Mouse (Mus musculus): ENCODE results near the gene Gse1. TPM values are rescaled to one million over a fixed set of nuclear protein-coding genes. Genes with fewer than 3 reads are reported as not detected.

Gene Gse1
- total RNA-seq, 2 experiments from 2014 or later, result 32.6 to 34.6 TPM

DNA sequence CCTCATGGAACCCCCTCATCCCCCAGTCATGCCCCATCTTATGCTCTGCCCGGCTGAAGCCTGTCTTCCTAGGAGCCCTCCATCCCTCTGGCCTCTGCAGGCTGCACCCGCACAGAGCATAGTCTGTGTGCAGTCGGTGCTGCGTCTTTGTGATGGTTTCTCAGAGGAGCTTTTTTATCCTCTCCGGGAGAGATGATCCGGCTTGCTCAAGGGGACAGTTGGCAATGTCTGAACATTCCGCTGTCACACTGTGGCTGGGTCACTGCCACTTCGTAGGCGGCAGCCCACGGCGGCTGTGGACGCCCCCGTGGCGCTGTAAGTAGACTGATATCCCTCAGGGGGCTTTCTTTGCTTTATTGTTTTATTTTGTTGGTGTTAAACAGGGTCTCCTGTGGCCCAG is 182.8 kb downstream of the Gse1 start:
- intact Hi-C loops (cut with DNase I), result no loop called here
- no peak for DNase-seq

DNA sequence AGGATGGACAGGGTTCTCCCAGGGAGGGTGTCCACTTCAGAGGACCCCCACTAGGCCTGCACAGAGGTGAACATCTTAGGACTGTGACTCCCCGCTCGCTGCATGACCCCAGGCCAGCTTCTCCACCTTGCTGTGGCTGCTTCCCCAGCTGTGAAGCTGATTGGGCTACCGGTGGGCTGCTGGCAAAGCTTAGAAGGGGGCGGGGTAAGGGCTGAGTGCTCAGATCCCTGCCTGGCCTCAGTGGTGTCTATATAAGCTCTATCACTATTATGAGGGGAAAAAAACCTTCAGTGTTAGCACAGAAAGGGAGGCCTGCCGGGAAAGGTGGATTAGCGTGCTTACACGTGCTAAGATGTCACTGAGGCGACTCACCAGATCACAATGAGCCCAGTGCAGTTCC is 183.6 kb downstream of the Gse1 start:
- intact Hi-C loops (cut with DNase I), result no loop called here
- DNase-seq, result no peak

DNA sequence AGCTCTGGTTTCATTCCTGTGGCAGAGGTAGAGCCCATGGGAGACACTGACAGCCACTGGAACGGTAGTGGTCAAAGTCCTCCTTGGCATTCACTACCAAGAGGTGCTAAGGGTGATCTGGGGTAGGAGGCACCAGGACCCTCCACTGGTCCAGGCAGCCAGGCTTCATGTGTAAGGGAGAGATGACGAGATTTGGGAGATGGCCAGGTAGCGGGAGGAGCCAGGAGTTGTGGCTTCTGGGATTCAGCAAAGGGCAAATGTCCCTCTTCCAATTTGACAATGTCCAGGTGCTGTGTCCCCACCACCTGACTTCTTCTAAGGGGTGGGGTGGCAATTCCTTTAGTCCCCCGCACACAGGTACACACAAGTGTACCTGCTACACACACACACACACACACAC is 184.1 kb downstream of the Gse1 start:
- DNase-seq, result no peak
- intact Hi-C loops (cut with DNase I), result no loop called here

DNA sequence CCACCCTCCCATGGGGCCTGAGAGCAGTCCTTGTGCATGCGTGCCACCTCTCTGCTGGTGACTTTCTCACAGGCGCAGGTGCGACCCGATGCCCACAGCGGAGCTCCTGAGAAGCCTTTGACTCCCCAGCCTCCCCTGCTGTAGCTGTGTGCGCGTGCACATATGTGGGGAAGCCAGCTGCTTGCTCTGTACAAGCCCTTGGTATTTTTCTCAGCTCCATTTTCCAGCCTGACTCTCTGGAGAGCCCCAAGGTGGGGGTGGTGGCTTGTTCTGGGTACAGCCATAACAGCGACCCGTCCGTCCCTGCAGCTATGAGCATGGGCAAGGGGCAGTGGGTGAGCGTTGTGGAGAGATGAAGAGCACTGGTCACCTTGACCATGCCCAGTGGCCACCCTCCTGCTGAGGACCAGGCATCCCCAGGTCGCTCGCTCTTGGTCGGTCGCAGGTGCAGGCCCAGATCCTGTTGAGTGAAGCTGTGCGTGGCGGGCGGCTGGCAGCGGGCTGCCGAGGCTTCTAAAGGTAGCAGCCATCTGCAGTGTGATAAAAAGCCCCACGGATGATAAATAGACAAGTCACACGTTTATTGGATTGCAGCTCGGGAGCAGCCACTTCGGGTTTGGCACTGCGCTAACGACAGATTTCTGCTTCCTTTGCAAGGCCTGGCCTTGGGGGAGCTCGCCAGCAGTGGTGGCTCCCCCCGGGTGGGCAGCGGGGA is 184.8 kb downstream of the Gse1 start:
- no peak for DNase-seq
- intact Hi-C loops (cut with DNase I), result no loop called here

DNA sequence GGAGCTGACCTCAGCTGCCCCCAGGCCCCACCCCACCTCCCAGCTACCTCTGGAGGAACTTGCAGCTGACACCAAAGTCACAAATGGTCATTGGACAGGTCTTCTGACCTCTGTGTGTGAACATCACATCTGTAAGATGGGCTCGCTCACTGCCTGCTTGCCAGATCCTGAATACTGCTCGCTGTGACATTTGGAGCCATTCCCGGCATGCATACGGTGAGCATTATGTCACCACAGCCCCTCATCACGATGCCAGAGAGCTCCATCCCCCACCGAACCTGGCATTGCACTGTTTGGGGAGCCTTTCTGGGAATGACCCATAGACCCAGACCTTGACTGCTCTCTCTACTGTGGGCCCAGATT is 185.4 kb downstream of the Gse1 start:
- intact Hi-C loops (cut with DNase I), result no loop called here

DNA sequence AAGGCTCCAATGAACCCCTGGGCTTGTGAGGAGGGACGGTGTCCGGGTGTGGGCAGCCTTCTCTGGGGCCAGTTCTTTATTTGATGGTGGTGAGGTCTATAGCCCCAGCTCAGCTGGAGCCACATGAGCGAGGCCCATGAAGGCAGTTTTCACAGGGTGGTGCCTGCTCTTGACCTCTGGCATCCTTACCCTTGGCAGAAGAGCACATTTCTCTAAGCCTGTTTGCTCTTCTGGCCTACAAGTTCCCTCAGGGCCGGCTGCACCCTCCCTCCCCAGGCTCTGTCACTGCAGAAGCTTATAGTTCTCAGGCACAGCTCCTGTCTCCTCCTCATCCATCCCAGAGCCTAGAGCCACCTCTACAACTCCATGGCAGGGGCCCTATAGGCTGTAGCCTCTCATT is 186.0 kb downstream of the Gse1 start:
- no peak for DNase-seq
- intact Hi-C loops (cut with DNase I), result no loop called here

More for the DNA sequence above, 185.4 kb downstream of the Gse1 start:
- DNase-seq, result no peak

DNA sequence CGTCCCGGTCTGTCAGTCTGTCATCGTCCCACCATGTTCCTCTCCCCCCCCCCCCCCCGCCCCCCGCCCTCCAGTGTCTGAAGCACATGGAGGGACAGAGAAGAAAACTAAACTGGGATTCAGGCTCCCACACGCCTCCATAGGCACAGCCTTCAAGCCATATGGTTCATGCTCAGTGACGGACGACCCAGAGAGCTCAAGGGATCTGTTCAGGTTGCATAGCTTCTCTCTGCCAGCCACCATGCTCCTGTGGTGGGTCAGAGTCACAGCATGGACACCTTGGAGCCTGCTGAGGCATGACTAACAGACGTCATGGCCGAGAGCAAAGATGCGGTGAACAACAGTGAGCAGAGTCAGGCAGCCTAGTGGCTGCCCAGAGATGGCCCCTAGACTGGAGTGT is 187.2 kb downstream of the Gse1 start:
- intact Hi-C loops (cut with DNase I), result loop anchor here (5.0 kb wide), 1 partner anchor 72 kb away; no protein-coding TSS in a partner anchor
- no peak for DNase-seq

DNA sequence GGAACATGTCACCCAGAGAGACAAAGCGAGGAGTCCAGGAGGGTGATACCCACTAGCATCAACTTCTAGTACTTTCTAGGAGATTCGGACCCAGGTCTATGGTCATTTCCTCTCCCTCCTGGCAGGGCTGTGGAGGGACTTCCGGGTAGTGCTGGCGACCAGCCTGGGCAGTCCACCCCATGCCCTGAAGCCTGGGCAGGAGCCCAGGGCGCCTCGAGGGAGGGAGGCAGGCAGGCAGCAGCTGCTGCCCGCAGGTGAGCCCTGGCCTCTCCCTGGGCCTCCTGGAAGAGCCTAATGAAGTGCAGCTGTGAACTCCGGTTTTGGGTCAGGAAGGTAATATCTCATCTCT is 187.9 kb downstream of the Gse1 start:
- intact Hi-C loops (cut with DNase I), result loop anchor here (5.0 kb wide), 1 partner anchor 71 kb away; no protein-coding TSS in a partner anchor
- DNase-seq, result no peak

DNA sequence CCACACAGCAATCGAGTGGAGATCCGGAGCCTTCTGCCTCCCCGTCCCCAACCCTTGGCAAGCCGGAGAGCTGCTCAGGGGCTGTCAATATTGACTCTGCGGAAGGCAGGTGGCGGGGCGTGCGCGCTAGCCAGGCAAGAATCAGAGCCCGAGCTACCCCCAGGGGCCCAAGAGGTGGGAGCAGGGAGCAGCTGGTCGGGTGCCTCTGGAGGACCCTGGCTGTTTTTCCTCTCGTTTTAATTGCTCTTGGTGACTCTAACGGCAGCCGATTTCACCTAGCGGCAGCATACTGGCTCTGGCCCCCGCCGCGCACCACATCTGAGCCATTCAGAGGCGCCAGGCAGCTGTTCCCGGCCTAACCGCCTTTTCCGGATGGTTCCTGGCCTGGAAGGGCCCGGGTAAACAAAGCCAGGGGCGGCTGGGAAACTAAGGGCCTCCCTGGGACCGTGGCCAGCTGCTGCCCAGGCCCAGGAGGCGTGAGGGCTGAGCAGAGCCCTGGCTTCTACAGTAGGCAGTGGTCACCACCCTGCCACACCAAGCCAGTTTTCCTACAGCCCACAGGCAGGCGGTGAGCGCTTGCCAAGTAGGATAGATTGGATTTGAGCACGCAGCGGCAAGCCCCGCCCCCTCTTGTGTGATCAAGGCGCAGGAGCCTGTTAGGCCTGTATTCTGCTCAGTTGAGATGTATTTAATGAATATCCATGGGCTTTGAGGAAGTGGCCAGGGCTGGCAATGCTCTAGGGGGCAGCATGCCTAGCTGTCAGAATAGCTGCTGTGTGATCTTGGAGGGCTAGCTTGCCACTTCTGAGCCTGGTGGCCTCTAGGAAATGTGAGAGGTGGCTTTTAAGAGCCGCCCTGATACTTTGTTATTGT is 188.5 kb downstream of the Gse1 start:
- intact Hi-C loops (cut with DNase I), result loop anchor here (5.0 kb wide), 1 partner anchor 71 kb away; no protein-coding TSS in a partner anchor

DNA sequence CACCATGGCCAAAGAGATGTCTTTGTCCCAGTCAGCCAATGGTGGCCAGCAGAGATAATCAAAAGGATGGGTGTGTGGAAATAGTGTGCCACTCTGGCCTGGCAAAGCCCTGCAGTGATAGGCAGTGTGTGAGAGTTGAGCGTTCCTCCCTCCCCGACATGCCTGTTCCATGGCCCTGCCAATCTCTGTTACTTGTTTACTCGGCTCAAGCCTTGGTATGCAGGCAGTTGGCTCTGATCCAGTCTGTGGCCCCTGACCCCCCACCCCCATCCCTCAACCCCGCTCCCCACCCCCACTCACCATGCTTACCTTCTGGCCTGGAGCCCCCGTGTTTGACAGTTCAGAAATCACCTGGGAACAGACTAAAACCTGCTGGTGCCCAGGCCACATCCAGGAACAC is 189.9 kb downstream of the Gse1 start:
- intact Hi-C loops (cut with DNase I), result loop anchor here (5.0 kb wide), 1 partner anchor 69 kb away; no protein-coding TSS in a partner anchor
- no peak for DNase-seq

More for the DNA sequence above, 188.5 kb downstream of the Gse1 start:
- DNase-seq, result peak; percentile 83 to 89

DNA sequence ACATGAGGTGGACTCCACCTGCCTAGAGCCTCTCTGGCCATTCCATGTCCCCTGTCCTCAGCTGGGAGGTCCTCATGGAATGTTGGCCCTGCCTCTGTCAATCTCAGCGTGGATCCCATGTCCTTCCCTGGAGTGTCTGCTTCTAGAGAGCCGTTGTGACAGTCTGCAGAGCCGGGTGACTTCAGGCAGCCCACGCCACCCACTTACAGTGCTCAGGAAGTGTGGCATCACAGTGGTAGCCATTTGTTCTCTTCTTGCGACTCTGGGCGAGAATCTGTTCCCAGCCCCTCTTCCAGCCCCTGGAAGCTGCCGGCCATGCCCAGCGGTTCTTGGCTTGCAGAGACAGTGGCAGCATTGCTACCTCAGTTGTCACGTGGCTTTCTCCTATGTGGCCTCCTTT is 191.4 kb downstream of the Gse1 start:
- intact Hi-C loops (cut with DNase I), result loop anchor here (5.0 kb wide), 1 partner anchor 68 kb away; no protein-coding TSS in a partner anchor
- DNase-seq, result no peak

DNA sequence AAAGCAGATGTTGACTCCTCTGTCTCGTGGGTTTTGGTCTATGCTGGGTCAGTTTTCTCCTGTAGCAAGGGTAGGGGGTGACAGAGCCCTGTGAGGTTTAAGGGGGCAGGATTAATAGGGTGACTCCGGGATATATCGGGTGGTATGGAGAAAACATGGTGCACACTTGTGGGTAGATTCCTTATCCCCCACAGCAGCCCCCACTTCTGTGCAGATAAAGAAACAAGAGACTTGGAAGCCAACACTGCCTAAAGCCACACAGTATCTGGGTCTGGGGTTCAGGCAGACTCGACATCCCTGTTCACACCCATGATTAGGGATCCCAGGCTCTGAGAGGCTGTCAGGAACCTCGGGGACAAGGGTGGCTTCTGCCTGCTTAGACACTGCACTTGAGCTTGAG is 192.0 kb downstream of the Gse1 start:
- intact Hi-C loops (cut with DNase I), result no loop called here

DNA sequence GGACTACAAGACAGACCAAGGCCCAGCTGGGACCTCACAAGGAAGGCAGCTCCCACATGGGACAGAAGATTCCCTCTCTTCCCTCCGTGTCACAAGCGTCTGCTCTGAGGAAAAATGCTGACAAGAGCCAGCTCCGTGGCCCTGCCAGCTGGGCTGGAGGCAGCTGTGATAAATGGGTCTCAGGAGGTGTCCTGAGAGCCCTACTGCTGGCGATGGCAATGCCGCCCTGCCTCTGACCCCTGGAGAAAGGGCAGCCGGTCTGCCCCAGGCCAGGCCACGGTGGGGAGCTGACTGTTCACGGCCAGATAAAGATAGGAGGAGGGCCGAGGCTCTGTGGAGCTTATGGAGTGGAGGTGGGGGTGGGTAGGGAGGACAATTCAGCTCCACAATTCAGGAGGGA is 193.4 kb downstream of the Gse1 start:
- DNase-seq, result peak; percentile 54 to 57
- intact Hi-C loops (cut with DNase I), result no loop called here

More for the DNA sequence above, 192.0 kb downstream of the Gse1 start:
- DNase-seq, result no peak

DNA sequence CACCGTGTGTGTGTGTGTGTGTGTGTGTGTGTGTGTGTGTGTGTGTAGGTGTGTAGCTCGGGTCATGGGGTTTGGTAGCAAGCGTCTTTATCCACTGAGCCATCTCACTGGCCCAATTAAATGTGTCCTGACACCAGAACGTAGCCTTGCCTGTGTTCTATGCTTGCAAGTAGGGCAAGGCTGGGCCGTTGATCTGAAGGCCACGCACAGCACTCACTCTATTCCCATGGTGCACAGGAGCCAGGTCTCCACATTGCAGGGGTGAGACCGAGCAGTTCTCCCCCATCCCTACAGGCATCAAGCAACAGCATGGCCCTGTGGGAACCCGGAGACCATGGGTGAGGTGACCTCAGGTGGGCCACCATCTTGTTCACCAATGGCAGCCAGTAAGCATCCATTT is 194.0 kb downstream of the Gse1 start:
- no peak for DNase-seq
- intact Hi-C loops (cut with DNase I), result no loop called here

DNA sequence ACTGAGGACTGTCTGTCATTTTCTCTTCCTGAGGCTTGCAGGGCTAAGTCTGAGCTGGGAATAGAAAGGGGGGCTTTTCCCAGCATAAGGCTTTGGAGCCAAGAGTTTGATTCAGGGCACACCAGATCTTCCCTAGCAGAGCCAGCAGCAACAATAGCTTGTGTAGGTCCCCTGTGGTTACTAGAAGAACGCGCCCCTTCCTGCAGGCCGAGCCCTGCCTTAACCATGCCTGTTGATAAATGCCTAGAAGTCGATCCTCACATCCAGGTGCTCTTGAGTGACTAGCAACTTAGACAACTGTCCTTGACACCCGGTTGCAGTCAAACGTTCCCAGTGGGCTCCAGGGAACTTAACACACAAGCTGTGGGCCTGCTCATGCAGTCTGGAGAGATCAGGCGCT is 195.3 kb downstream of the Gse1 start:
- DNase-seq, result no peak
- intact Hi-C loops (cut with DNase I), result no loop called here

DNA sequence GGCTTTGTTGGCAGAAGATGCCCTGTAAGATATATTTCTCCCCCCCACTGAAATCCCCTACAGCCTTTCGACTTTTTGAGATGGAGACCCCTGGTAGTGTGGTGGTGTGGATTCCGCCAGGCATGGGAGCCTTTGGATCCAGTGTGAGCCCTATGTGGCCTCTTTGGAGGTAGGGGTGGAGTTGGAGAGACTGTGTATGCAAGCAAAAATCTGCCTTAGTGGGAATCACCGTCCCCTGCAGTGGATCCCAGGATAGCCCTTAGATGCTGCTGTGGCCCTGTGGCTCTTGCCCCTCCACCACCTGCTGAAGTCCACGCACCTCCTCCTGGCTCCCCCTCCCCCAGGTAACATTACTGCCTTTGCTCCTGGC is 196.6 kb downstream of the Gse1 start:
- intact Hi-C loops (cut with DNase I), result no loop called here
- no peak for DNase-seq

DNA sequence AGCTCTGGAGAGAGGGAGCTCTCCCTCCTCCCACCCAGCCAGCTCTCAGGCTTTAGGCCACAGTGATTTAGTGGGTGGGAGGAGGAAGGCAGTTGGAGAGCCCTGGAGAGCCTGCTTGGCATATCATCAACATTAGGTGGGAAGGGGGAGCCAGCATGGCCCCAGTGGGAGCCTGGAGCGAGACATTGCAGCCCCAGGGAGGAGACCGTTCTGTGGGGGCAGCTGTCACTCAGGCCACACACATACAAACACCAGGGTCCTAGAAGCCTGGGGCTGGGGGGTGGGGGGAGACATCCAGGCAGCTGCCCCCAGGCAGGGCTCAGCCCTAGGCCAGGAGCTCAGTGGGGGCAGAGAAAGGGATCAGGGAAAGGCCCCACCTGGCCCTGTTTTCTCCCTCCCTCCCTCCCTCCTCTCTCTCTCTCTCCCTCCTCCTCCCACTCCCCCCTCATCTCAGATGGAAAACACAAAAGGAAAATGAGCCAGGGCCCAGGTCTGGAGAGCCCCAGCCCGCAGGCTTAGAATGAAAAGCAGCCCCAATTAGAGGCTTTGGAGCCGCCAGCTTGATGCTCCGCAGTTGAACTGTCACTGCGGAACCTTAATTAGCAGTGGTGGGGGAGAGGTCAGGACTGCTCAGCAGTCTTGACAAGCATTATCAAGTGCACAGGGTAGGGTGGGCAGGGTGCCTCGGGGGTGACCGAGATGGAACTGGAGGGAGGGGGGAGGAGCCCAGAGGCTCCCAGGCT is 197.1 kb downstream of the Gse1 start:
- intact Hi-C loops (cut with DNase I), result no loop called here
- DNase-seq, result no peak

DNA sequence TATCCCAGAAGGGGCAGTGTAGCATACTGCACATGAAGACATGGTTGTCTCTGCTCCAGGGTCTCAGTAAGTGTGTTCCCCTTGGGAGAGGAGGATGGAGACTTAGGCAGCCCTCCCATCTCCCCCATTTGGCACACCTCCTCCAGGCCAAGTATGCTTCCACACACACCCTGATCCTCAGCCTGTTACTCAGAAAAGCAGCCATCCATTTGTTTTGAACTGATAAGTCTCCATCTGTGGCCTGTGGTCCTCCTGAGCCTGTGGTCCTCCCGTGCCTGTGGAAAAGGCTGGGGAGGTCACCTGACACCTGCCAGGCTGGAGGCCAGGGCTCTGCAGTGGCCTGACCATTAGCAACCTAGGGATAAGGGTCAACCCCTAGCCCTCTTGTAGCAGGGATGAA is 197.8 kb downstream of the Gse1 start:
- no peak for DNase-seq
- intact Hi-C loops (cut with DNase I), result no loop called here

DNA sequence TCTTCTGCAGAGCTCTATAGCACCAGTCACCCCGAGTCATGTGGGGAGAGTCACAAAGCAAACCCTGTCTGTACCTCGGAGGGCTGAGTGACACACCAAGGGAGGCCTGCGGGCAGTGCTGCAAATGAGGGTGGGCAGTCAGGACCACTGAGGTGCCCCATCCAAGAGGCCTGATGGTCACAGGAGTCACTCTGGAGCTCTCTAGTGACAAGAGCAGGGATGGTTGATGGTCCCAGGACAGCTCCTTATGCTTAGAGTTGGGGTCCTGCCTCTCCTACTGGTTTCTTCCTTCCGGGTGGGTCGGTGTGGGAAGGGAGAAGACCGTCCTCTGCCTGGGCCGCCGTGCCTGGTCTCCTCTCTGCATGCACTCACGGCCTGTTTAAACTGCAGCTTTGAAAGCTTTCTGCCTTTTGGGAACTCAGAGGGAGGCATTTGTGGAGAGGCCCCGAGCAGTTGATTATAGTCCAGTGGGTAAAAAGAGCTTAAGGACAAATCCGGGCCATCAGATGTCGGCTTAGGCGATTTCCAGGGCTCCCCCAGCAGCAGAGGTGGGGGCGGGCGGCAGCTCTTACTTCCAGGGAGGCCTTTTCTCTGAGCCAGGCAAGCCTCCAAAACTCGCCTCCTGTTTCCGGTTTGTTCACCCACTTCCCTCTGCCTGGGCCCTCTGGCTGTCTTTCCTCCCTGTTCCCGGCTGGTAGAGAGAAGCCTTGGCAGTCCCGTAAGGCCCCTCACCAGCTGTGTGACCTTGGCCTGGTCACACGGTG is 198.5 kb downstream of the Gse1 start:
- peak; percentile 69 to 70 for DNase-seq
- intact Hi-C loops (cut with DNase I), result no loop called here

DNA sequence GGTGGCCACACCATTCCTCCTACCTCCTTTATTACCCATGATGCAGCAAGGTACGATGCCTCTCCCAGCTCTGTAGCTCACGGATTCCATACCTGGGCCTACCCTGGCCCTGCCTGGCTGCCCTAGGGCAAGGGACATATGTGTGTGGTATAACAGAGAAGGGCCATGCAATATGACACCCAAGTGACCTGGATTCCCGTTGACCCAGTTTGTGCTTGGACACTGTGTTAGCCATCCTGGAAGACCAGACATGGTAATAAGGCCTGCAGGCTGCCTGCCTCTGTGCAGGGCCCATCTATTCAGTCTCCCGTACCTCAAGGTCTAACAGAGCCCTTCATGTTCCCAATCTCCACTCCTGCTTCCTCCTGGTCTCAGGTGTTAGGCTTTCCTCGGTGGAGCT is 200.2 kb downstream of the Gse1 start:
- intact Hi-C loops (cut with DNase I), result no loop called here
- DNase-seq, result no peak

DNA sequence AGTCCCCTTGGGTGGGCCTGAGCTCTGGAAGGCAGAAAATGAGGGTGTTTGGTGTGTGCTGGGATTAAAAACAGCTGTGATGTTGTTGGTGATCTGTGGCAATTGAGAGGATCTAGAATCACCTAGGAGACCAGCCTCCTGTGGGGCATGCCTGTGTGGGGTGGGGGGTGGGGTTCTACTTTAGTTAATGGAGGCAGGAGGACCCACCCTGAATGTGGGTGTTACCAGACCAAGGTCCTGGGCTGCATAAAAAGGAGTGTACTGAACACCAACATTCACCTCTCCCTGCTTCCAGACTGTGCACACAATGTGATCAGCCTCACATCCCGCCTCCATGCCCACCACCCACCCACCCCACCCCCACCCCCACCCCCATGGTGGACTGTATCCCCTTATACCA is 200.9 kb downstream of the Gse1 start:
- DNase-seq, result no peak
- intact Hi-C loops (cut with DNase I), result no loop called here

All from heart, postnatal 10 days (tissue).